ENCODE assay signal across 13 mouse cellular contexts in genomic region chr8:11252235-11252774, GRCm38 (mm10).
DNase-seq lines count a peak whose midpoint lies in the region; ATAC-seq and TF ChIP-seq lines count a peak whose summit lies in the region.
"Had no signal": no experiment of that assay in that cellular context is flagged by ENCODE, and none has a peak within 500 bp of the region (broad histone marks: within the 10 kb centered on the region; RNA-seq: fewer than 3 reads in every experiment).

No protein-coding gene starts in this region.

- H3K27me3 ChIP-seq in liver, adult 2 months (ENCODE audit: control insufficient read depth, insufficient read depth, low read length): no peaks in the 10 kb centered on the region
- H3K27me3 ChIP-seq in liver, postnatal 0 days (ENCODE audit: insufficient read depth, low read length): no peaks in the 10 kb centered on the region
- no peaks in the 10 kb centered on the region for H3K27me3 ChIP-seq in heart, embryonic 14.5 days (ENCODE audit: control insufficient read depth, insufficient read depth, low read length)
- H3K27me3 ChIP-seq: hindbrain, embryonic 15.5 days; neural tube, embryonic 15.5 days had no signal

- peaks cover 9% of the 10 kb centered on the region for H3K4me1 ChIP-seq in liver, adult 2 months (ENCODE audit: control insufficient read depth, insufficient read depth, low read length)
- peaks cover 11% of the 10 kb centered on the region for H3K4me1 ChIP-seq in liver, postnatal 0 days (ENCODE audit: insufficient read depth)
- peaks cover 34 to 70% of the 10 kb centered on the region in 2 experiments for H3K4me1 ChIP-seq in heart, embryonic 14.5 days (ENCODE audit: control insufficient read depth in 2 of 2, insufficient read depth in 2 of 2, low read length in 2 of 2)

- H3K4me3 ChIP-seq in gastrocnemius, adult 2 months: no peak overlapping the region
- no peak overlapping the region for H3K4me3 ChIP-seq in liver, adult 2 months (ENCODE audit: insufficient read depth, low read depth, low read length)
- H3K4me3 ChIP-seq in liver, postnatal 0 days (ENCODE audit: low read depth, low read length): no peak overlapping the region
- no peak overlapping the region for H3K4me3 ChIP-seq in heart, embryonic 14.5 days (ENCODE audit: control insufficient read depth in 1 of 2, insufficient read depth in 1 of 2, low read depth in 1 of 2, low read length in 2 of 2)
- H3K4me3 ChIP-seq: hindbrain, embryonic 15.5 days; neural tube, embryonic 15.5 days had no signal

- TF ChIP-seq POLR2A in liver, adult 2 months (IDR thresholded peaks at IDR 0.05; ENCODE audit: extremely low read depth, insufficient read depth, low read length): no peak

- peak overlapping the region; percentile 33 for H3K27ac ChIP-seq in gastrocnemius, adult 2 months
- no peak overlapping the region for H3K27ac ChIP-seq in liver, adult 2 months (replicated peaks; ENCODE audit: insufficient read depth, low read depth, low read length)
- H3K27ac ChIP-seq in liver, postnatal 0 days (ENCODE audit: low read depth): no peak overlapping the region
- peak overlapping the region; percentile 46 to 73 for H3K27ac ChIP-seq in heart, embryonic 14.5 days (replicated peaks in 1 of 2; ENCODE audit: control insufficient read depth in 1 of 2, insufficient read depth in 1 of 2, low read depth in 2 of 2, low read length in 2 of 2)
- H3K27ac ChIP-seq: hindbrain, embryonic 15.5 days; neural tube, embryonic 15.5 days had no signal

- no peak overlapping the region for H3K9ac ChIP-seq in liver, adult 2 months (ENCODE audit: low read depth, low read length)
- H3K9ac ChIP-seq in liver, postnatal 0 days (replicated peaks): no peak overlapping the region
- no peak overlapping the region; the same call in 1 of the 2 replicates for H3K9ac ChIP-seq in heart, embryonic 14.5 days (ENCODE audit: low read length)
- H3K9ac ChIP-seq: hindbrain, embryonic 15.5 days; neural tube, embryonic 15.5 days had no signal

- 69% methylated on average over 7 of the region's 7 CpGs for WGBS in liver, adult 2 months
- 72% methylated on average over 7 of the region's 7 CpGs for WGBS in liver, postnatal 0 days (ENCODE audit: insufficient replicate concordance)
- 13% methylated on average over 7 of the region's 7 CpGs for WGBS in heart, embryonic 14.5 days

- no peak for TF ChIP-seq CTCF in gastrocnemius, adult 2 months (IDR thresholded peaks at IDR 0.05)
- no peak for TF ChIP-seq CTCF in liver, adult 2 months (IDR thresholded peaks at IDR 0.05; ENCODE audit: low read depth, low read length)
- TF ChIP-seq CTCF in liver, postnatal 0 days (IDR thresholded peaks at IDR 0.05; ENCODE audit: low read depth): no peak

- no peak for DNase-seq in gastrocnemius, adult 2 months
- DNase-seq in gastrocnemius, adult 18-20 months (ENCODE audit: low spot score): no peak
- peak; percentile 17 for DNase-seq in liver, adult 2 months (ENCODE audit: extremely low read depth, low read depth, low spot score)
- no peak for DNase-seq in liver, postnatal 0 days
- peak; percentile 72 for DNase-seq in kidney, postnatal 14 days
- DNase-seq in cerebellum, postnatal 25 days: no peak
- no peak for DNase-seq in left cerebral cortex, postnatal 36 days (ENCODE audit: low spot score in 2 of 2)
- DNase-seq: adrenal gland, postnatal 14 days; gastrocnemius, postnatal 36 days; right cerebral cortex, postnatal 14 days had no signal

- ATAC-seq in liver, postnatal 0 days: no peak
- peak; percentile 67 for ATAC-seq in heart, embryonic 14.5 days (ENCODE audit: insufficient number of reproducible peaks, insufficient read depth, low FRiP score, low read depth)

- no peak for TF ChIP-seq EP300 in liver, postnatal 0 days (IDR thresholded peaks at IDR 0.05; ENCODE audit: low read depth)

- H3K79me2 ChIP-seq in liver, adult 2 months (ENCODE audit: control insufficient read depth, insufficient read depth, low read length): no peaks in the 10 kb centered on the region

- H3K4me2 ChIP-seq in liver, postnatal 0 days (ENCODE audit: low read depth, low read length): no peak overlapping the region
- H3K4me2 ChIP-seq in heart, embryonic 14.5 days (ENCODE audit: low read length): peak overlapping the region; percentile 35
- H3K4me2 ChIP-seq: hindbrain, embryonic 15.5 days; neural tube, embryonic 15.5 days had no signal

- H3K9me3 ChIP-seq in liver, postnatal 0 days (ENCODE audit: low read length): no peaks in the 10 kb centered on the region
- no peaks in the 10 kb centered on the region for H3K9me3 ChIP-seq in heart, embryonic 14.5 days (ENCODE audit: control insufficient read depth, low read length)
- H3K9me3 ChIP-seq: hindbrain, embryonic 15.5 days; neural tube, embryonic 15.5 days had no signal

- H3K36me3 ChIP-seq in liver, adult 2 months (ENCODE audit: control insufficient read depth, insufficient read depth, low read length): no peaks in the 10 kb centered on the region
- no peaks in the 10 kb centered on the region for H3K36me3 ChIP-seq in liver, postnatal 0 days (replicated peaks; ENCODE audit: insufficient read depth, low read length)
- H3K36me3 ChIP-seq in heart, embryonic 14.5 days (ENCODE audit: control insufficient read depth, insufficient read depth, low read length): peaks cover 1% of the 10 kb centered on the region
- H3K36me3 ChIP-seq: hindbrain, embryonic 15.5 days; neural tube, embryonic 15.5 days had no signal

- intact Hi-C loops in gastrocnemius, adult 2 months (cut with DNase I): no loop called here
- intact Hi-C loops in left cerebral cortex, postnatal 36 days (cut with DNase I): loop anchor here (2.0 to 5.0 kb wide), 3 partner anchors 60 to 235 kb away; partner anchors contain the start of genes Col4a1 and Col4a2

Comparison
In these comparisons a context has a peak if more than half of its experiments do, and no peak if none do; other contexts are left out.
1. DNase-seq: peak in liver, adult 2 months (single experiment) and kidney, postnatal 14 days (single experiment); none in gastrocnemius, adult 2 months (single experiment), gastrocnemius, adult 18-20 months (single experiment), liver, postnatal 0 days (single experiment), cerebellum, postnatal 25 days (0 of 2) and left cerebral cortex, postnatal 36 days (0 of 2).
2. H3K27ac ChIP-seq: peak in gastrocnemius, adult 2 months (single experiment) and heart, embryonic 14.5 days (2 of 2); none in liver, adult 2 months (single experiment) and liver, postnatal 0 days (single experiment).